Mouse (Mus musculus) T-cell, adult 2 months (primary cell): ENCODE data around the gene Tmem56.

Experiments
- DNase-seq: peaks from one replicate; pipeline ENCODE4 v3.0.0; 2022; ENCODE audit warnings: low spot score

Gene Tmem56

GRCm38 (mm10) chr3:121282998-121283397 lies at the start of gene Tmem56:
Gene Tmem56 (minus strand): TSS chr3:121283098.
- DNase-seq: no peak

GRCm38 (mm10) chr3:121330244-121330646 lies 47.3 kb upstream of the Tmem56 start:
- DNase-seq: peak; percentile 27

- no peak for DNase-seq
Measured at GRCm38 (mm10) chr3:121329647-121330046, 46.7 kb upstream of the Tmem56 start.

- DNase-seq: no peak
Measured at GRCm38 (mm10) chr3:121327406-121327805, 44.5 kb upstream of the Tmem56 start.

- DNase-seq: no peak
Measured at GRCm38 (mm10) chr3:121323371-121323770, 40.5 kb upstream of the Tmem56 start.

GRCm38 (mm10) chr3:121320896-121321295 lies 38.0 kb upstream of the Tmem56 start:
- DNase-seq: no peak

- no peak for DNase-seq
Measured at GRCm38 (mm10) chr3:121319906-121320305, 37.0 kb upstream of the Tmem56 start.

GRCm38 (mm10) chr3:121315498-121315897 lies 32.6 kb upstream of the Tmem56 start:
- no peak for DNase-seq

- DNase-seq: no peak
Measured at GRCm38 (mm10) chr3:121314149-121314548, 31.3 kb upstream of the Tmem56 start.

- no peak for DNase-seq
Measured at GRCm38 (mm10) chr3:121312979-121313378, 30.1 kb upstream of the Tmem56 start.

GRCm38 (mm10) chr3:121312426-121312825 lies 29.5 kb upstream of the Tmem56 start:
- peak; percentile 51 for DNase-seq

GRCm38 (mm10) chr3:121309896-121310714 lies 27.2 kb upstream of the Tmem56 start:
- DNase-seq: no peak

GRCm38 (mm10) chr3:121309429-121309828 lies 26.5 kb upstream of the Tmem56 start:
- no peak for DNase-seq

GRCm38 (mm10) chr3:121308935-121309334 lies 26.0 kb upstream of the Tmem56 start:
- DNase-seq: no peak

GRCm38 (mm10) chr3:121307532-121308234 lies 24.8 kb upstream of the Tmem56 start:
- DNase-seq: peak; percentile 58

- peak; percentile 32 for DNase-seq
Measured at GRCm38 (mm10) chr3:121306641-121307040, 23.7 kb upstream of the Tmem56 start.

GRCm38 (mm10) chr3:121294200-121294599 lies 11.3 kb upstream of the Tmem56 start:
- no peak for DNase-seq

GRCm38 (mm10) chr3:121291560-121292258 lies 8.8 kb upstream of the Tmem56 start, which contains the start of gene Alg14:
Gene Alg14 (plus strand): TSS chr3:121291773.
- peak; percentile 97 for DNase-seq

GRCm38 (mm10) chr3:121291225-121291559 lies 8.3 kb upstream of the Tmem56 start:
- no peak for DNase-seq

GRCm38 (mm10) chr3:121290681-121291080 lies 7.8 kb upstream of the Tmem56 start:
- no peak for DNase-seq

- no peak for DNase-seq
Measured at GRCm38 (mm10) chr3:121287151-121287550, 4.3 kb upstream of the Tmem56 start.

- DNase-seq: no peak
Measured at GRCm38 (mm10) chr3:121285219-121285618, 2.3 kb upstream of the Tmem56 start.

GRCm38 (mm10) chr3:121279679-121280078 lies 3.2 kb downstream of the Tmem56 start:
- no peak for DNase-seq
